Mouse (Mus musculus) brain, embryonic 14.5 days (tissue): ENCODE results near the gene Gadd45a.

Experiments used
- CTCF ChIP-seq: fragments of 200-500 bp; IDR thresholded peaks from 2 replicates; pipeline ENCODE4 v1.5.1; 2012; ENCODE audit warnings: inconsistent platforms, mild to moderate bottlenecking, moderate library complexity, borderline replicate concordance; ENCODE audit not compliant: insufficient read depth, insufficient read length; ENCODE audit errors: extremely low read depth
- POLR2A ChIP-seq: fragments of 200-500 bp; IDR thresholded peaks from 2 replicates; pipeline ENCODE4 v1.6.1; 2012; ENCODE audit warnings: mild to moderate bottlenecking, inconsistent platforms, borderline replicate concordance; ENCODE audit not compliant: poor library complexity, insufficient read depth, insufficient read length, severe bottlenecking; ENCODE audit errors: extremely low read depth

DNA sequence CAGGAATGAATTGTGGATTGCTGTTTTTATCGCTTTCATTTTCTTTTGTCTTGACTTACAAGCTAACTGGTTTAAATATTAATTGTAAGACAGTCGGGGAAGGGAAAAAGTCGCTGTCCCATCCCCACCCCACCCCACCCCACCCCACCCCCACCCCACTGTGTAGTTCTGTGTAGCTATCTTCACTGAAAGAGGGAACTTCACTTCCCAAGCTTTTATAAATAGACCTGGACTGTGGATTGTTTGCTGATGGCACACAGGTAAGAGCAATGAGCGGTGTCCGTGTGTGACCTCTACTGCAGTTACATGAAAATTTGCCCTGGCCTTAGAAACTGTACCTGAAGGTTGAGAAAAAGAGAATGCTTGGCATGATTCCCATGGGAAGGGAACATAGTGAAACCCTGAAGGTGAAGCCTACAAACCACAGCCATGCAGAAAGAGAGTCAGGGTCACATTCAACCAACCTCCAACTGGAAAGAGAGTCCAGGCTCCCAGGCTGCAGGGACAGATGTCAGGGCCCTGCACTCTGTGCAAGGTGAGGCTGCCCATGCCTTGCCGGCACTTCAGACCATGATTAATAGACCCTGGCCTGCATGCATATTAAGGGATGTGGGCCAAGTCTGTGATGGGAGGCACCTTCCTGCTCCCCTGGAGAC is 23.8 kb downstream of the Gadd45a start:
- TF ChIP-seq CTCF (no peak), POLR2A (no peak)
